Mouse (Mus musculus) kidney, adult 2 months (tissue): ENCODE results near the gene Sos1.

ENCODE experiments used
- CTCF ChIP-seq: fragments of 200-500 bp; conservative IDR thresholded peaks from 2 replicates; pipeline ENCODE4 v1.5.1; 2011; ENCODE audit warnings: low read depth, mild to moderate bottlenecking, control low read depth, low read length, moderate library complexity, mixed read lengths; ENCODE audit not compliant: insufficient read depth, insufficient read length
- POLR2A ChIP-seq: fragments of 200-500 bp; IDR thresholded peaks from one replicate; pipeline ENCODE4 v1.6.1; 2011; ENCODE audit warnings: low read depth, low read length, control low read depth

- TF ChIP-seq CTCF = no peak
- no peak for TF ChIP-seq POLR2A
Measured at GRCm38 (mm10) chr17:80390024-80390423, 90.2 kb downstream of the Sos1 start.
